Mouse (Mus musculus) MEL-GATA-1-ER (cell line): ENCODE results near the gene Hoxb8.

Experiments used
- DNase-seq: peaks from one replicate; pipeline ENCODE4 v3.0.0-alpha.2; 2012; ENCODE audit warnings: low read depth; ENCODE audit errors: extremely low read depth

Gene Hoxb8

GRCm38 (mm10) chr11:96284774-96285734 lies 3.3 kb downstream of the Hoxb8 start:
- DNase-seq = no peak

DNA sequence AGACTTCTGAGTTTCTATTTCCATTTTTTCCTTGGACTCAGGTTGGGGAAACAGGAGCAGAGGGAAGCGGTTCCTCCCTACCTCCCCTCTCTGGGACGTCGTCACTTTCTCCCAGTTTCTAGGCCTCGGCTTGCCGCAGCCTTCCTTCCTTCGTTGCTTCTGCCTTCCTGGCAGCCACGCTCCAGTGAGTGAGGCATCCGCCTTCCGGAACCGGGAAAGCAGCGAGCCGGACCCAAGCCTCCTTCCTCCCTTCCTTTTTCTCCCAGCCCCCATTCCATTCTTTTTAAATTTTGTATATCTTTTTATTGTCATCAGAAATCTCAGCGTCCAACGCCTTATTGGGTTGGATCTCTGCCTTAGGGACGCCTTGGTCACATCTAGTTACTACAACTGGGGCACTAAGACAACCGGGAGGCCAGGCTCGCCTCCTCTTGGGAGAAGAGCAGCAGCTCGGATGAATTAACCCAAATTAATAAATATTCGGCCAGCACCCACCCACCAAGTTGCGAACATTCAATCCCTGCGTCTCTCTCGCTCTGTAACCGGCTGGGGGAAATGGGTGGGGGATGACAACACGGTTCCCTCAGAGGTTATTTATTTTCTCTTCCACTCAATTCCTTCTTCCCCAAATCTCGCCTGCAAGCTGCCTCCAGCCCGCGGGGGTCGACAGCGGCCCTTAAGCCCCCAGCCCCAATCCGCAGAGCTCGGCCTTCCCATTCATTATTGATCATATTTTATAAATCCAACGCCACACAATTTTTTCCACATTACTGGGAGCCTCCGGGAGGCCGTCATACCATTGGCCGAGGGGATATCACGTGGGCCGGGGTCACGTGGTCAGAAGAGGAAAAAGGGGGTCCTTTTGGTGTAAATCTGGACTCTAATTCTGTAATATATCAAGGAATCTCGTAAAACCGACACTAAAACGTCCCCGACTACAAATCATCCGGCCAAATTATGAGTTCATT lies 4.3 kb downstream of the Hoxb8 start, which contains the start of gene Hoxb7:
Hoxb7 (plus strand) TSS at position 853 of the 968 bp plus-strand sequence.
- no peak for DNase-seq

DNA sequence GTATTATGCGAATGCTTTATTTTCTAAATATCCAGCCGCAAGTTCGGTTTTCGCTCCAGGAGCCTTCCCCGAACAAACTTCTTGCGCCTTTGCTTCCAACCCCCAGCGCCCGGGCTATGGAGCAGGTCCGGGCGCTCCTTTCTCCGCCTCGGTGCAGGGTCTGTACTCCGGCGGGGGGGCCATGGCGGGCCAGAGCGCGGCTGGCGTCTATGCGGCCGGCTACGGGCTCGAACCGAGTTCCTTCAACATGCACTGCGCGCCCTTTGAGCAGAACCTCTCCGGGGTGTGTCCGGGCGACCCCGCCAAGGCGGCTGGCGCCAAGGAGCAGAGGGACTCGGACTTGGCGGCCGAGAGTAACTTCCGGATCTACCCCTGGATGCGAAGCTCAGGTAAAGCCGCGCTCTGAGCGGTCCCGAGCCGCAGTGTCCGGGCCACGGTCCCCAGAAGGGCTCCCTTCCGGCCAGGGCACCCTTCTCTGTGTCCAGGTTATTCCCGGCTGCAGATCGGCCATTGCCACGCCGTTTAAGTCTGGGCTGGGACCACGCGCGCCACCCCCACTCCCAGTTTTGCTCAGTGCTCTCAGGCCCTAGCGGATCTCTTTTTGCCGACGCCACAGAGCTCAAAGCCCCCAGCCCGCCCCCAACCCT lies 5.2 kb downstream of the Hoxb8 start:
- DNase-seq = no peak

- no peak for DNase-seq
These were observed 5.7 kb downstream of the Hoxb8 start for GRCm38 (mm10) chr11:96287411-96287810.

- DNase-seq = no peak
These were observed 6.9 kb downstream of the Hoxb8 start for GRCm38 (mm10) chr11:96288455-96289221.

GRCm38 (mm10) chr11:96289293-96289692 lies 7.6 kb downstream of the Hoxb8 start:
- DNase-seq = no peak

- DNase-seq = no peak
These were observed 8.1 kb downstream of the Hoxb8 start for GRCm38 (mm10) chr11:96289837-96290236.

GRCm38 (mm10) chr11:96290705-96291355 lies 9.1 kb downstream of the Hoxb8 start:
- DNase-seq = no peak

GRCm38 (mm10) chr11:96291681-96292564 lies 10.2 kb downstream of the Hoxb8 start, which contains the start of gene Hoxb6:
Hoxb6 (plus strand) TSS chr11:96292476.
- DNase-seq = no peak

GRCm38 (mm10) chr11:96292565-96293301 lies 11.0 kb downstream of the Hoxb8 start:
- DNase-seq = no peak

DNA sequence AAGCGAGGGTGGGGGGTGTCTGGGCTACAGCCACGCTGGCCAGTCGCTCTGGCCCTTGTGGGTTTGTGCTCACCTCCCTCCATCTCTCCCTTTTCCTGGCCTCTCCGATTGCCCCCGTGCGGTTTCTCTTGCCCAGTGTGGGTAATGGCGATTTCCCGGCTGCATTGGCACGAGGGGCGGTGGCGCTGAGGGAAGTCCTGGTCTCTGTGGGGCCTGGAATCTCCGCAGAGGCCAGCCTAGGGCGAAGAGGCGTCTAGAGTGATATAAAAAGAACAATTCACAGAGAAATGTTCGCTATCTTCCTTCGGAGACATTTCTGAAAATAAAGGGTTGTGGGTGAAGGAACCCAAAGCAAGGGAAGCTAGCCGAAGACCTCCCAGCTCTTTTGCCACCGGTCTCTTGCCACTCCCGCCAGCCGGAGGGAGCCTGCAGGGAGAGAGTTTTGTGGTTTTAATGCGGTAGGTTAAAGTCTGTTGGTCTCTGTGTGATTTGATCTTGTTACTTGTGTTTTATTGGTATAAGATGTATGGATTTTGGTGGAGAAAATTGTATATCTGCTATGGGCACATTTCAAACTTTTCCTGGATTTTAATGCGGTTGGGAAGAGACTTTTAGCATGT lies 11.7 kb downstream of the Hoxb8 start:
- DNase-seq = no peak

GRCm38 (mm10) chr11:96294245-96295091 lies 12.8 kb downstream of the Hoxb8 start:
- peak; percentile 47 for DNase-seq

DNA sequence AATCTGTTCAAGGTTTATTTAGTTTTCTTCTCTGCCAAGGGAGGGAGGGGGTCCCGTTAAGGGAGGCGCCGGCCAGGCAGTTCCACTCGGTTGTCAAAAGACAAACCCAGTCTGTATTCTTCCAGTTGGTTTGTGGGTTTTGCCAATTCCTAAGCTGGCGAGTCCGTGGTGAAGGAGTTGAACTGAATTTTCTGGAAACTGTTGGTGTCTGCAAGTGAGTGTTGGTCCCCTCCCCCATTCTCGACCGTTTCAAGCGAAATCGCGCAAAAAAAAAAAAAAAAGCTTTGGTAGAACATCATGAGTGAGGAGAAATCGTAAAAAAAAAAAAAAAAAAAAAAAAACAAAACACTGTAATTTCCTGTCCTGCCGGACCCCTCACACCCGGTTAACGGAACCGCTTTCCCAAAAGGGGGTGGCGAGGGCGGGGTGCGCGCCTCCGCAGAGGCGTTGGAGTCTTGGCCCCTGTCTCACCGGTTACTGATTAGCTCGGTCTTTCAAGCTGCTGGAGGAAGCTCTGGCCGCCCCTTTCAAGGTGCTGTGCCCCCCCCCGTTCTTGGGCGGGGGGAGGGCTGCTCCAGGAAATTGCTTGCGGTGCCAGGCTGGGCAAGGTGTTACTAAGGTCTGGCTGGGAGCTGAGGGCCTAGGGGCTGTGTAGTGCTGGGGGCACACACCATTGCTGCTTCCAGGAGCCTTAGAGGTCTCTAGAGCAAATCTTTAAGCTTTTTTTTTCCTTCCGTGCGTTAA lies 13.6 kb downstream of the Hoxb8 start:
- no peak for DNase-seq

DNA sequence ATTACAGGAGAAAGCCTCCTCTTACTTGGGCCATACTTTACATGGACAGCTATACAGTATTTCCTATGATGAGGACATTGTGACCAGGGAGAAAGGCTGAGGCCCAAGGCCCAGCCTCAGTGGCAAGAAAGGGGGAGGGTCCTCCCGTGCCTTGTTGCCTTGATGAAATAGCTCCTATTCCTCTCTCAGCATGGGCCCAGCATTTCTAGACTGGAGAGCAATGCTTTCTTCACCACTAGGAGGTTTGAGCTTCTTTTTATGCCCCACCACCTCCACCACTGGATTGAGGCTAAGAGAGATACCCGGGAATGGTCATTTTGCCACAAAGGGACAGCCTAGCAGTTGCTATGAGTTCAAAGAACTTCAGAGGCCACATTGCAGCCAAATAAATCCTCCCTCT lies 15.3 kb downstream of the Hoxb8 start:
- DNase-seq = no peak

DNA sequence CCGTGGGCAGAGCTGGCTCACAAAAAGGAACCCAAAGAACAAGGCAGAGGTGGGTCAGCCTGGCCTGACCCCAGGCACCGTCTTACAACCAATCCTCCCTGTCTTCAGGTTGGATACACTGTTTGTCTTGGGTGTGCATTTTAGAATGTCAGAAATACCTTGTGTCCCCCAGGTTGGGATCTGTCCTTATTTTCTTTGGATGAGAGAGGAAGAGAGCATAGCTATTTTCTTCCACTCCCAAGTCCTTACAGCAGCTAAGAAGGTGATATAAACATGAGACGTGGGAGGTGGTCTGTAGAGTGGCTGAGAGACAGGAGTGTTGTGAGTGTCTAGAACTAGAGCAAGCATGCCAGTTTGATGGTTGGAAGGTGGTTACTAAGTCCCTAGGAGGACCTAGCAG lies 15.7 kb downstream of the Hoxb8 start:
- no peak for DNase-seq

DNA sequence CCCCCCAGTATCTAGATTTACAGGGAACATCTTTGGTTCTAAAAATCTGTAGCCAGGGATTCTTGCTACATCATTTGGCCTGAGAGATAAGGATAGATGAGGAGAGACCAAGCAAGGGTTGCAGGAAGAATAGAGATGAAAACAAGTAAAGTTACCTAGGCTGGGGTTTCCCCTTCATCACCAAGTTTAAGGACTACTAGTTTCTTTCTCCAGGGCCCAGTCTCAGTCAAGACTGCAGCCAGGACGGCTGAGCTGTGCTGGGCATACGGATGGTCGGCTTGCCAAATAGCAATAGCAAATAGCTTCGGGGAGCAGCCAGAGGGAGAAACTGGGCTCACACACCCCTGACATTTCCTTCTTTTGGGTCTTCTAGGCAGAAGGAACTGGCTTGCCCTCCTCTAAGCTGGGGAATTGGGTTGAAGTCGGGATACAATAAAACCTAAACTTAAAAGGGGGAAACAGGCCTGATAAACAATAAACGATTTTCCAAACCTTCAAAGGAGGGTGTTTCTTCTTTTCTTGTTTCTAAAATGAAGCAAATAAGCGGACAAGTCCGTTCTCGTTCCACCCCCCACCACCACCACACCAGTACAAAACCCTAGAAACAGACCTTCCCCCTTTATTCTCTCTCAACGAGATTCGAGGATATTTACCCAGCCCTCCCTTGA lies 16.4 kb downstream of the Hoxb8 start:
- no peak for DNase-seq
